Mouse (Mus musculus): ENCODE data around the gene Grm4. TPM values are rescaled to one million over a fixed set of nuclear protein-coding genes. Genes with fewer than 3 reads are reported as not detected.

Gene Grm4
- polyA plus RNA-seq, 1 experiment from 2014 or later: 11.0 TPM

DNA sequence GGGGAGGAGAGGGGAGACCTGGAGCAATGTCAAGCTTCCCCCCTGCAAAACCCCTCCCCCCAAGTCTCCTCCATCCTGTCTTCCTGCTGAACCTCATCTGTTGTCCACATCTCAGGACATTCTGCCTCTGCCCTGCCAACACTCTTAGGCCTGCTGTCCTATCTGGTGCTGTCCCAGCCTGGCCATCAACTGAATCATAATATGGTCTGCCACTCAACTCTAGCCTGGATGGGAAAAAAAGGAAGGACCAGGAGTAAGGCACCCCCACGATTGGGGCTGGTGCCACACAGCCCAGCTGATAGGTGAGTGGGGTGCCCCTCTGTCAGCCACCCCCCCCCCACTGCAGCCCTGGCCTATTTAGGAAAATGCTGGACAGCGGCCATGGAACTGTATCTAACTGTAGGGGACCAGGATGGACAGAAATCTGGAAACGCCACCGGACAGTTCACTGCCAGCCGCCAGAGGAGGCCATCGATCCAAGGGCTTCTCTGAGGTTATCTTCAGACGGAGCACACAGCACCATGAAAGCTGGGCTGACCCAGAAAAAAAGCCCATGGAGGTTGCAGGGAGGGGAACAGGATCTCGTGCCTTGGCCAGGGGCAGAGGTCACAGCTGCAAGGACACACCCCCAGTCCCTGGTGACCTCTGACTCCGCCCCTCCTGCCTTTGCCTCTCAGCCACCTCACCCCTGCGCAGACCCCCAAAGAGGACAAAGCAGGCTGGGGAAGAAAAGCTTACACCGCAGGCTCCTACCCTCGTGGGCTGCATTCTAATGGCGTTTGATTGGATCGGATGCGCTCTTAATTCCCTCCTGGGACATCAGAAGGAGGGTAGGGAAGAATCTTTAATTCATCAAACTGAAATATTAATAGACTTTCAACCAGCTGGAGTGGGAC lies 2.3 kb downstream of the Grm4 start:
- no peaks in the 10 kb centered on the region for H3K9me3 ChIP-seq (replicated peaks; ENCODE audit: control insufficient read depth, low read length, poor library complexity, severe bottlenecking)
- peaks cover 16% of the 10 kb centered on the region for H3K4me1 ChIP-seq (ENCODE audit: control insufficient read depth, insufficient read depth, low read length)
- H3K4me2 ChIP-seq (ENCODE audit: low read length): no peak overlapping the region
- H3K27ac ChIP-seq (ENCODE audit: low read length): peak overlapping the region; percentile 51
- no peak overlapping the region for H3K4me3 ChIP-seq (ENCODE audit: low read depth, low read length)
- no peak for ATAC-seq
- WGBS: 18% methylated on average over 15 of the region's 15 CpGs
- H3K36me3 ChIP-seq (ENCODE audit: control insufficient read depth, insufficient read depth, low read length): no peaks in the 10 kb centered on the region
- H3K27me3 ChIP-seq (ENCODE audit: control insufficient read depth, insufficient read depth, low read depth, low read length): peaks cover 9% of the 10 kb centered on the region
- no peak overlapping the region for H3K9ac ChIP-seq (ENCODE audit: low read depth, low read length)

DNA sequence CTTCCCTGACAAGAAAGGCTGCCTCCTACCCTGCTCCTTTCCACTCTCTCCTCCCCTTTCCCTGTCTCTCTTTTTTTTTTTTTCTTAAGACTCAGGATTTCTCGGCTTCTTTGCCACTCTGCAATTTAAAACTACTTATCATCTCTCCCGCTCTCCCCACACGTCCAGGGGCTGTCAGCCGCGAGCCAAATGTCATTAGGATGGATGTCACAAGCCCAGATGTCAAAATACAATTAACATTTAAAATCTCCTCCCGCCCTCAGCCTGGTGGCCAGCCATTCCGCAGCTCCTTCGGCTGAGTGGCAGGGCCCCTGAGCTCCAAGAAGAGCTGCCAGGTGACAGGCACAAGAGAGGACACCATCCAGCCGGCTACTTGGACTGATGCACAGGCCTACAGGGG lies 2.9 kb downstream of the Grm4 start:
- WGBS: 8% methylated on average over 9 of the region's 9 CpGs
- Histone ChIP-seq H3K27me3 (ENCODE audit: control insufficient read depth, insufficient read depth, low read depth, low read length) (peaks cover 9% of the 10 kb centered on the region), H3K27ac (ENCODE audit: low read length) (peak overlapping the region; percentile 51), H3K36me3 (ENCODE audit: control insufficient read depth, insufficient read depth, low read length) (no peaks in the 10 kb centered on the region), H3K4me2 (ENCODE audit: low read length) (no peak overlapping the region), H3K9ac (ENCODE audit: low read depth, low read length) (no peak overlapping the region), H3K4me3 (ENCODE audit: low read depth, low read length) (no peak overlapping the region), H3K4me1 (ENCODE audit: control insufficient read depth, insufficient read depth, low read length) (peaks cover 22% of the 10 kb centered on the region), H3K9me3 (replicated peaks; ENCODE audit: control insufficient read depth, low read length, poor library complexity, severe bottlenecking) (no peaks in the 10 kb centered on the region)
- no peak for ATAC-seq

DNA sequence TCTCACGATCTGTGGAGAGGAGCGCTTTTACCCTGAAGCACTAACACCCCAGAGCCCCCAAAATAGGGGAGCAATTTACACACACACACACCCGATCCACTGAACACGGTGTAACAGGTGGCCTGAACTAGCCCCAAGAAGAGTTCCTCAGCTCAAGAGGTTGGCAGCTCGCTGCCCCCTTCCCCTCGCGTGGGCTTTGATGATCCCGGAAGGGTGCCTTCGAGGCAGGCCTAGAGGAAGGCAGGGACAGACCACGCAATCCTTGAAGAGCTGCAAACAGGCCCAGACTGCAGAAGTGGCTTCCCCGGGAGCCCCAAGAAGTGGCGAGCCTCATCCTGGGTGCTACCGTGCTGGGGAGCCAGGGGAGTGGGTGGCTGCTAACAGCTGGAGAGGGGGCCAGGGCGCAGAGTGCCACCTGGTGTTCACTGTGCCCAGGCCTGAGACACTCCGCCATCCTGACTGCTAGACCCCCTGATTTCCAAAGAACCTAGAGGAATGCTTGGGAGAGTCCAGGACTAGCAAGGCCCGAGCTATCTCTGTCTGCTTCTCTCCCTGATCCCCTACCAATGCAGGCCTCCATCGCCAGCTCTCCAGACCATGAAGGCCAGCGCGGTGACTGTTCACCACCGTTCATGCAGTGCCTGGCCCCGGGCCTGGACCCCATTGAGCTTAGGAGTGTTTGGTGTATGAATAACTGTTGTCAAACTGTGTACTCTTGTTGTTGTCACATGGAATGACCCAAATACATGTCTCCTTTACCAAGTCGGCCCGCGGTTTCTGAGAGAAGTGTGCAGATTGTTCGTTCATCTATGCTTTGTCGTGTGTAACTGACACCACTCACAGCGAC lies 7.1 kb downstream of the Grm4 start:
- Histone ChIP-seq H3K9me3 (replicated peaks; ENCODE audit: control insufficient read depth, low read length, poor library complexity, severe bottlenecking) (no peaks in the 10 kb centered on the region), H3K9ac (ENCODE audit: low read depth, low read length) (peak overlapping the region; percentile 89), H3K4me3 (ENCODE audit: low read depth, low read length) (peak overlapping the region; percentile 58), H3K36me3 (ENCODE audit: control insufficient read depth, insufficient read depth, low read length) (no peaks in the 10 kb centered on the region), H3K4me2 (ENCODE audit: low read length) (peak overlapping the region; percentile 68), H3K27ac (ENCODE audit: low read length) (no peak overlapping the region), H3K4me1 (ENCODE audit: control insufficient read depth, insufficient read depth, low read length) (peaks cover 25% of the 10 kb centered on the region), H3K27me3 (ENCODE audit: control insufficient read depth, insufficient read depth, low read depth, low read length) (no peaks in the 10 kb centered on the region)
- 30% methylated on average over 25 of the region's 27 CpGs for WGBS
- peak; percentile 25; the same call in 1 of the 2 replicates for ATAC-seq

DNA sequence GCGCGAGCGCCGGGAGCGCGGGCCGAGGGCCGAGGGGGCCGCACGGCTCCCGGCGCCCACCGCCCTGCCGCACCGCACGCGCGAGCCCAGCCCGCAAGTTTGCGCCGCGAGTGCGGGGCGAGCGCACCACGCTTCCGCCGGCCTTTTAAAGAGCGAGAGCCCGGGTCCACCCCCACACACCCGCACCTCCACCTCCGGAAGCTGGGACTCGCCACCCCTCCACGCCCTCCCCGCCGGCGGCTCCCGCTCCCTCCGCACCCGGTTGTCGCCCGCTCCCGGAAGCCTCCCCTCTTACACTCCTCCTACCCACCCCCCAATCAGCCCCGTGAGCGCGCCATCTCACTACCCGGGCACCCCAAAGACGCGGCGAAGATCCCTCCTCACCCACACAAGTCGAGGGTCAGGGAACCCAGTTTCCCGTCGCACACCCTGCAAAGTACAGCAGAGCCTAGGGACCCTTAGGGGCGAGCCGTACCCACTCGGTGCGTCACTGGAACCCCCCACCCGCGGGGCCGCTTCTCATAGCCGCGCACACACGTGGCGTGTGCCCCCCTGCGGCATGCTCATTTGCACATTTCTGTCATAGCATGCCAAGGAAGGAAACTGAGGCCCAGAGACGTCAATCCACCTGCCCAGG lies 7.8 kb downstream of the Grm4 start:
- peak; percentile 14; the same call in 1 of the 2 replicates for ATAC-seq
- peak overlapping the region; percentile 68 for H3K4me2 ChIP-seq (ENCODE audit: low read length)
- H3K9ac ChIP-seq (ENCODE audit: low read depth, low read length): peak overlapping the region; percentile 89
- peak overlapping the region; percentile 58 for H3K4me3 ChIP-seq (ENCODE audit: low read depth, low read length)
- H3K27ac ChIP-seq (ENCODE audit: low read length): peak overlapping the region; percentile 53
- H3K27me3 ChIP-seq (ENCODE audit: control insufficient read depth, insufficient read depth, low read depth, low read length): no peaks in the 10 kb centered on the region
- no peaks in the 10 kb centered on the region for H3K9me3 ChIP-seq (replicated peaks; ENCODE audit: control insufficient read depth, low read length, poor library complexity, severe bottlenecking)
- under 1% methylated on average over 35 of the region's 66 CpGs for WGBS
- H3K36me3 ChIP-seq (ENCODE audit: control insufficient read depth, insufficient read depth, low read length): no peaks in the 10 kb centered on the region
- peaks cover 18% of the 10 kb centered on the region for H3K4me1 ChIP-seq (ENCODE audit: control insufficient read depth, insufficient read depth, low read length)

DNA sequence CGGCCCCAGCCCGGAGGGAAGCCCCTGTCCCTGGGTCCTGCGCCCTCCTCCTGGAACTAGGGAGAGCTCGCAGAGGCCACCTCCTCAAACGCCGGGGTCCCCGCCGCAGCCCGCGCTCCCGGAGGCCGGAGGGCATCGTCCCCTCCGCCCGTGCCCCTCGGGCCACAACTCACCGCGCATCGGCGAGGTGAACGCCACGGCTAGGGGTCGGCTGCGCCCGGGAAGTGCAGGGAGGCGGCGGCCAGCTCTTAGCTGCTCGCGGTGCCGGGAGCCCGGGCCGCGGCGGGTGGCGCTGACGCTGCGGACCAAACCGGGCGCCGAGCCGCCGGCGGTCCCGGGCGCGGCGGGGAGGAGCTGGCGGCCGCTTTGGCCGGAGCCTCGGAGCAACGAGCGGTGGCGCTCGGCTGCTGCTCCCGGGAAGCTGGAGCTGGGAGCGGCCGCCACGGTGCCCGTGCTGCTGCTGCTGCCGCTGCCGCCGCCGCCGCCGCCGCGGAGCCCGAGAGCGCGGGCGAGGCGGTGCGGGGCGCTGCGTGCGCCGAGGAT lies 8.5 kb downstream of the Grm4 start:
- WGBS: under 1% methylated on average over 68 of the region's 78 CpGs
- H3K27me3 ChIP-seq (ENCODE audit: control insufficient read depth, insufficient read depth, low read depth, low read length): no peaks in the 10 kb centered on the region
- H3K4me3 ChIP-seq (ENCODE audit: low read depth, low read length): peak overlapping the region; percentile 58
- peak overlapping the region; percentile 68 for H3K4me2 ChIP-seq (ENCODE audit: low read length)
- peak overlapping the region; percentile 89 for H3K9ac ChIP-seq (ENCODE audit: low read depth, low read length)
- no peaks in the 10 kb centered on the region for H3K9me3 ChIP-seq (replicated peaks; ENCODE audit: control insufficient read depth, low read length, poor library complexity, severe bottlenecking)
- H3K27ac ChIP-seq (ENCODE audit: low read length): peak overlapping the region; percentile 53
- ATAC-seq: 0 out of 2 replicates have a peak, but pooled peaks have one; percentile 12
- no peaks in the 10 kb centered on the region for H3K36me3 ChIP-seq (ENCODE audit: control insufficient read depth, insufficient read depth, low read length)
- H3K4me1 ChIP-seq (ENCODE audit: control insufficient read depth, insufficient read depth, low read length): peaks cover 17% of the 10 kb centered on the region

DNA sequence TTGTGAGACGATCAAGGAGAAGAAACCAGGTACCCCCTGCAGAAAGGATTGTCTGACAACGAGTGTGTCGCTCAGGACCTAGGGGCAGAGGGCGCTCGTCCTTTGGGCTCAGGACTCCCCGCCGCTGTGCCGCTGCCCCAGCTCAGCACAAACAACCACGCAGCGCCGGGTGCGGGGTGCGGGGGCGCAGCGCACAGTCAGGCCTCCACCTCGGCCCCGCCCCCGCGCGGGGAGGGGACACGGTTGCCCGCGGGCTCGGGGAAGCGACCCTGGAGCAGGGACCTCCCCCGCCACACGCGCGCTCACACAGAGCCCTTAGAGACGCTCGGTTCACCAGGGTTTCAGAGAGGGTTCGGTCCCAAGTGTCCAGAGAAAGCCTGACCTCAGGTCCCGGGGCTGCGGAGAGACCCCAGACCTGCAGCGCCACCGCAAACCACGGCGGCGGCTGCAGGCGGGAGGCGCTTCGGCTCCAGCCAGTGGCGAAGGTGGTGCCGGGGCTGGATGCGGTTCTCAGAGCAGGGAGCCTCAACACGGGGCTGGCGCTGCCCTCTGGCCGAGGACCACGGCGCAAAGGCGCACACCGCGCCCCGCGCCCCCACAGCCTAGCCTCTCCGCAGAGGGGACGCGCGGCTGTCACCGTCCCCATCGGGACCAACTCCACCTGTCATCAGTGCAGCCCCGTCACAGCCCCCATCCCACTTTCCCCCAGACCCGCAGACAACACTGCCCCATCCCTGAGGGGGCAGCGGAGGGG lies 9.2 kb downstream of the Grm4 start:
- under 1% methylated on average over 60 of the region's 64 CpGs for WGBS

DNA sequence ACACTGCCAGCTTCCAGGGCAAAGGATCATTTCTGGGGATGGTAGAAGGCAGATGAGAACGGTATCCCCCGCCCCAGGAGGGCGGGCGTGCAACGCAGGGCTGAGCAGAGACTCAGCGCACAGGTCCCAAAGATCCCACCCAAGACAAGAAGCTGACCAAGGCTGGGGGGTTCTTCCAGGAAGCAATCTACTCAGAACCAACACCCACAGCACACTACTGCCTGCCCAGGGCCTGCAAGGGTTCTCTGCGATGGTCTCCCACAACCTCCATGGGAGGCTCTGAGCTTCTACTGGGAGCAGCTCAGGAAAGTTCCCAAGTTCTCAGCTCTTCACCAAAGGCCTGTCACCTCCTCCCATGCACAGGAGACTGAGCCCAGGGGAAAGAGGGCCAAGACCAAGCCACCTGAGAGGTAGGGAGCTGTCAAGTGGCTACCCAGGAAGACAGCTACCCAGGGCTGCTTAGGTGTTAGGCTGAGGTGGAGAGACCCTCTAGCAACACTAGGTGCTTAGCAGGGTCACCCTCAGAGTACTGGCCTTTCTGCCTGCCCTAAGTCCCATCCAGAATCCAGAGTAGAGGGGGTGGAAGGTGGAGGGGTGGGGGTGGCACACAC lies 10.0 kb downstream of the Grm4 start:
- ATAC-seq: no peak
- Histone ChIP-seq H3K27me3 (ENCODE audit: control insufficient read depth, insufficient read depth, low read depth, low read length) (no peaks in the 10 kb centered on the region), H3K4me1 (ENCODE audit: control insufficient read depth, insufficient read depth, low read length) (peaks cover 19% of the 10 kb centered on the region), H3K36me3 (ENCODE audit: control insufficient read depth, insufficient read depth, low read length) (no peaks in the 10 kb centered on the region), H3K9me3 (replicated peaks; ENCODE audit: control insufficient read depth, low read length, poor library complexity, severe bottlenecking) (no peaks in the 10 kb centered on the region), H3K4me2 (ENCODE audit: low read length) (peak overlapping the region; percentile 68), H3K4me3 (ENCODE audit: low read depth, low read length) (peak overlapping the region; percentile 58), H3K9ac (ENCODE audit: low read depth, low read length) (peak overlapping the region; percentile 89), H3K27ac (ENCODE audit: low read length) (peak overlapping the region; percentile 53; the same call in 1 of the 2 replicates)
- WGBS: 89% methylated on average over 7 of the region's 7 CpGs

More for the DNA sequence above, 9.2 kb downstream of the Grm4 start:
- peaks cover 17% of the 10 kb centered on the region for H3K4me1 ChIP-seq (ENCODE audit: control insufficient read depth, insufficient read depth, low read length)
- peak overlapping the region; percentile 53 for H3K27ac ChIP-seq (ENCODE audit: low read length)
- no peaks in the 10 kb centered on the region for H3K36me3 ChIP-seq (ENCODE audit: control insufficient read depth, insufficient read depth, low read length)
- peak overlapping the region; percentile 58 for H3K4me3 ChIP-seq (ENCODE audit: low read depth, low read length)
- peak; percentile 40 for ATAC-seq
- H3K4me2 ChIP-seq (ENCODE audit: low read length): peak overlapping the region; percentile 68
- H3K9me3 ChIP-seq (replicated peaks; ENCODE audit: control insufficient read depth, low read length, poor library complexity, severe bottlenecking): no peaks in the 10 kb centered on the region
- H3K27me3 ChIP-seq (ENCODE audit: control insufficient read depth, insufficient read depth, low read depth, low read length): no peaks in the 10 kb centered on the region
- peak overlapping the region; percentile 89 for H3K9ac ChIP-seq (ENCODE audit: low read depth, low read length)
